Mouse (Mus musculus) heart, embryonic 14.5 days (tissue): ENCODE results near the gene Tcl1b3. TPM values are rescaled to one million over a fixed set of nuclear protein-coding genes. Genes with fewer than 3 reads are reported as not detected.
"Not testable (repeated sequence)": the region's sequence is repeated elsewhere in the genome, so short reads cannot be mapped to it uniquely, and the experiment has no call there.

Experiments used
- ATAC-seq: fragments of 200-750 bp; cut with Nextera tagmentation; 2 replicates; pipeline ENCODE4 v1.8.0; 2017; ENCODE audit warnings: low read depth, moderate TSS enrichment; ENCODE audit not compliant: insufficient number of reproducible peaks, insufficient read depth, low FRiP score
- H3K27ac ChIP-seq, 2 experiments: fragments of 200-500 bp in 1 of 2; fragments of 300-500 bp in 1 of 2; sonication (generic) in 1 of 2; replicated peaks in 1 of 2; 2 replicates each; pipeline ENCODE4 v1.5.1; 2012 to 2014; ENCODE audit warnings: low read depth in 2 of 2, low read length in 2 of 2, control low read depth in 1 of 2, mild to moderate bottlenecking in 1 of 2, mixed read lengths in 1 of 2; ENCODE audit not compliant: control insufficient read depth in 1 of 2, insufficient read depth in 1 of 2
- H3K27me3 ChIP-seq: fragments of 300-500 bp; sonication (generic); 2 replicates; pipeline ENCODE4 v1.6.1; 2014; ENCODE audit warnings: mild to moderate bottlenecking, low read length, control low read depth; ENCODE audit not compliant: control insufficient read depth, insufficient read depth
- H3K36me3 ChIP-seq: fragments of 300-500 bp; sonication (generic); 2 replicates; pipeline ENCODE4 v1.6.1; 2014; ENCODE audit warnings: mild to moderate bottlenecking, control low read depth, low read length, mixed read lengths; ENCODE audit not compliant: control insufficient read depth, insufficient read depth
- H3K4me1 ChIP-seq, 2 experiments: fragments of 200-500 bp in 1 of 2; fragments of 300-500 bp in 1 of 2; sonication (generic) in 1 of 2; 2 replicates each; pipeline ENCODE4 v1.6.1; 2012 to 2014; ENCODE audit warnings: low read length in 2 of 2, control low read depth in 1 of 2, mixed read lengths in 1 of 2; ENCODE audit not compliant: control insufficient read depth in 2 of 2, insufficient read depth in 2 of 2
- H3K4me2 ChIP-seq: fragments of 300-500 bp; sonication (generic); 2 replicates; pipeline ENCODE4 v1.6.1; 2014; ENCODE audit warnings: mild to moderate bottlenecking, low read length
- H3K4me3 ChIP-seq, 2 experiments: fragments of 200-500 bp in 1 of 2; fragments of 300-500 bp in 1 of 2; sonication (generic) in 1 of 2; 2 replicates each; pipeline ENCODE4 v1.5.1; 2012 to 2014; ENCODE audit warnings: low read length in 2 of 2, mild to moderate bottlenecking in 2 of 2, control low read depth in 1 of 2, low read depth in 1 of 2, moderate library complexity in 1 of 2; ENCODE audit not compliant: control insufficient read depth in 1 of 2, insufficient read depth in 1 of 2
- H3K9ac ChIP-seq: fragments of 300-500 bp; sonication (generic); 2 replicates; pipeline ENCODE4 v1.6.1; 2014; ENCODE audit warnings: mild to moderate bottlenecking, low read length
- H3K9me3 ChIP-seq: fragments of 300-500 bp; sonication (generic); 2 replicates; pipeline ENCODE4 v1.6.1; 2016; ENCODE audit warnings: low read length, control low read depth; ENCODE audit not compliant: control insufficient read depth
- WGBS: fragments of 180-500 bp; shearing (Covaris S2); extraction: QIAGEN DNeasy Blood & Tissue Kit; methylation state at CpG from one replicate; pipeline ENCODE4 v1.1.7; 2014; 5-methylcytosine and 5-hydroxymethylcytosine counted together
- polyA plus RNA-seq: library from polyadenylated mRNA; unstranded; fragments of >200 nt; fragmentation: Nextera tagmentation; extraction: Ambion mirVana; gene quantifications from 2 replicates; pipeline ENCODE4 v1.2.1, GENCODE M21; 2014

The Tcl1b3 gene
- polyA plus RNA-seq, 1 experiment from 2014 or later: not detected

DNA sequence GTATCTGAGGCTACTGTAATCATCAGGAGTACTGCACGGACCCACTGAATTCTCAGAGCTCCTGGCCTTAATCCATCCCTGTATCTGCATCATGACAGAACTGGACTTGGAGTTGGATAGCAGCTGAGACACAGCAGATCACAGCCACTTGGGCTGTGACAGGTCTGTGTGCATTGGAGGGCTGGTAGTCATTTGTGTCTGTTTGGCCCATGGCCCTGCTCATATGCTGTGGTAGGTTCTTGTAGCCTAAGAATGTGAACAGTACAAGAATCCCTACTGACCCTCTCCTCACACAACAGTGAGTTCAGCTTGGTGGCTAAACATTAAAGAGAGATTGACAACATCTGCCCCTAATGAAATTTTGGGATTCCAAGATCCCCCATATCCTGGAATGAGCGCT is 17.5 kb upstream of the Tcl1b3 start:
- H3K27me3 ChIP-seq: no peaks in the 10 kb centered on the region
- no peak overlapping the region for H3K27ac ChIP-seq
- no peak overlapping the region for H3K9ac ChIP-seq
- WGBS: 62% methylated on average over 2 of the region's 2 CpGs
- no peaks in the 10 kb centered on the region for H3K9me3 ChIP-seq
- no peaks in the 10 kb centered on the region for H3K36me3 ChIP-seq
- ATAC-seq: no peak
- no peaks in the 10 kb centered on the region for H3K4me1 ChIP-seq
- H3K4me2 ChIP-seq: no peak overlapping the region
- no peak overlapping the region for H3K4me3 ChIP-seq

DNA sequence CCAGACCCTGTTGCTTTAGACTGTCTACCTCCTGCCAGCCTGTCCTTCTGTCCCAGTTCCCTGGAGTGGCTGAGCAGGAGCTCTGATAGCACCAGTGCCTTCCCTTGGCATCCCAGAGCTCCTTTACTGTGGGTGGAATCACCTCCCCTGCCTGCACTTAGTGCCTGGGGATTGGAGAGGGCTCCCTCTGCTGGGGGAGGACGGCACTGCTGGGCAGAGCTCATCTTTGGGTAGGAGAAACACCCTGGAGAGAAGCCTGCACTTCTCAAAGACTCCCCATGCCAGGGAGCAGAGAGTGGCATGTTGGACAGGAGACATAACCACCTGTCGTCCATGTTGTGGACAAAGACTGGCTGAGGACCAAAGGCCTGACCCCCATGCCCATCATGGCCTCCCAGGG is 16.5 kb upstream of the Tcl1b3 start:
- H3K4me1 ChIP-seq, H3K9me3 ChIP-seq, ATAC-seq, H3K36me3 ChIP-seq, H3K27me3 ChIP-seq, H3K4me3 ChIP-seq, H3K9ac ChIP-seq, H3K27ac ChIP-seq, H3K4me2 ChIP-seq: not testable (repeated sequence)
- WGBS: 32% methylated on average over 2 of the region's 2 CpGs

DNA sequence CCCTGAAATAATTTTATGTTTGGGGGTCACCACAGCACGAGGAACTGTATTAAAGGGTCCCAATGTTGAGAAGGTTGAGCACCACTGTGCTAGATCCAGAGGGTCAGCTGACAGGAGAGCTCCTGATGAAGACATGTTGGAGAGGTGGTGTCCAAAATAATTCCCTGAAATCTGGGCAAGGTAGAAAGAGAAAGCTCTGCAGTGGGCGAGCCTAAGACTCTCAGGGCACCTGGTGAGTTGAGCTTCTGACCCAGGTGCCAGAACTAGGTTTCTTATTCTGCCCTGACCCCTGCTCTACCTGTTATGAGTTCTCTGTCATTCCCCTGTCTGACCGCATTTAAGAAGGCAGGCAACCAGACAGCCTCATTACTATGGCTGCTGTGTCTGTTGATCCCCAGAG is 14.8 kb upstream of the Tcl1b3 start, which contains the start of gene Tcl1b5:
Gene Tcl1b5 (plus strand): TSS at position 301 of the 400 bp plus-strand sequence.
- not testable (repeated sequence) for H3K36me3 ChIP-seq, H3K4me3 ChIP-seq, H3K27me3 ChIP-seq, H3K9ac ChIP-seq, H3K4me2 ChIP-seq, H3K9me3 ChIP-seq, H3K4me1 ChIP-seq, H3K27ac ChIP-seq, ATAC-seq
- WGBS: 64% methylated on average over 3 of the region's 3 CpGs

DNA sequence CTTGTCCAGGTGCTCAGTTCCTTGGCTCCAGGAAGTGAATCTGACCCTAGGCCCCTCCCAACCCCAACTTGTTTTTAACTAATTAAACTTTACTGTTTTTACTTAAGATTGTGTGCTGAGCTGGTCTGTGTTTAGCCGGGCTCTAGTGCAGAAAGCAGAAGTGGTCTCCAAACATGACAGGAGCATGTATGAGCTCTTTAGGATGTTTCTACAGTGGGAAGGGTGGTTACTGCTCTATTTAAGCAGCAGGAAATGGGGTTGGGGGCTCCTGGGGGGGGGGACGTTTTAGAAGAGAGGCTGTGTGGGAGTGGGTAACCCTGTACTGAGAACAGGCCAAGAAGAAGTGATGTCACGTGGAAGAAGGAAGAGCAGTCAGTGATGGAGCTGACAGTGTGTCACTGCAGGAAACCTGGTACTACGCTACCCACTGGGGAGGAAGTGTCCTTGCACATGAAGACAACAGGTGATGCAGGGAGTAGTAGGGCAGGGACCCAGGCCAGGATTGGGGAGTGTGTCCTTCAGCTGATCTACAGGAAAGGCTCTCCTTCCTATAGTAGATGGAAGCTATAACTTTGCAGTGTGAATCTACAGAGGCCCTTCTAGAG is 9.7 kb upstream of the Tcl1b3 start:
- not testable (repeated sequence) for H3K27ac ChIP-seq, H3K4me2 ChIP-seq, H3K9me3 ChIP-seq, H3K9ac ChIP-seq, H3K4me3 ChIP-seq, H3K4me1 ChIP-seq, H3K36me3 ChIP-seq, ATAC-seq, H3K27me3 ChIP-seq
- WGBS: 73% methylated on average over 4 of the region's 4 CpGs

DNA sequence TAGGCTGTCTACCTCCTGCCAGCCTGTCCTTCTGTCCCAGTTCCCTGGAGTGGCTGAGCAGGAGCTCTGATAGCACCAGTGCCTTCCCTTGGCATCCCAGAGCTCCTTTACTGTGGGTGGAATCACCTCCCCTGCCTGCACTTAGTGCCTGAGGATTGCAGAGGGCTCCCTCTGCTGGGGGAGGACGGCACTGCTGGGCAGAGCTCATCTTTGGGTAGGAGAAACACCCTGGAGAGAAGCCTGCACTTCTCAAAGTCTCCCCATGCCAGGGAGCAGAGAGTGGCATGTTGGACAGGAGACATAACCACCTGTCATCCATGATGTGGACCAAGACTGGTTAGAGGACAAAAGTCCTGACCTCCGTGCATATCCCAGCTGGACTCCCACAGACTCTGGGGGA is 1.9 kb upstream of the Tcl1b3 start:
- not testable (repeated sequence) for H3K4me3 ChIP-seq, H3K36me3 ChIP-seq, H3K27ac ChIP-seq, H3K27me3 ChIP-seq, H3K4me1 ChIP-seq, H3K9ac ChIP-seq, H3K9me3 ChIP-seq, H3K4me2 ChIP-seq, ATAC-seq
- 42% methylated on average over 2 of the region's 2 CpGs for WGBS

DNA sequence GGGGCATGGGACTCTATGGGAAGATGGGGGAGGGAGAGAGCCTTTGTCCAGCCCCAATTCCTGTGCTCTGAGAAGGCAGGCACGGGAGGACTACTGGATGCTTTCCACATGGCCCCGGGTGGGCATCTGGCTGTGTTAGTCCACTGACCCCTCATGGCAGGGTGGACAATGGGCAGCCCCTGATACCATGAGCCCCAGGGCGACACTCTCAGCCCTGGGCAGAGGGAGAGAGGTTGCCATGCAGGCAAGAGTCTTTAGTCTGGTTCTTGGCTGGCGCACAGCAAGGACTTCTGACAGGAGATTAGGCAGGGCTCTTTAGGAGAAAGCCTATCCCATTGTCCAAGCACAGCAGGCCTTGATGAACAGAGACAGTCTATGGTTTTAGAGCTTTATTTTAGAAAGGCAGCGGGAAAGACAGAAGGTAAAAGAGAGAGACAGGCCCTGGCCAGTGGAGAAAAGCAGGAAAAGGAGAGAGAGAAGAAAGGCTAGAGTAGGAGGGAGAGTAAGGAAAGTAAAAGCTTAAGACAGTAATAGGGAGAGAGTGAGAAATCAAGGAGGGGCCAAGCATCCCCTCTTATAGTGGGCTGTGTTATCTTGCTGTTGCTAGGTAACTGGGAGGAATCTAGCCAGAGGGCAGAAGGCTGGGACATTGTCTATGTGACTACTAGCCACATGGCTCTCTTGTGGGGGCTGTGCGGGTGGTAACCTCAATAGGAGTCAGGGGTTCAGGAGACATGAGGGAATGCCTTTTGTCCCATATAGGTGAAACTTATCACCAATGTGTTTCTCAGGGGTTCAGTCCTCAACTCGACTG is 9.0 kb downstream of the Tcl1b3 start:
- H3K27me3 ChIP-seq, ATAC-seq, H3K4me3 ChIP-seq, H3K4me2 ChIP-seq, H3K9ac ChIP-seq, H3K4me1 ChIP-seq, H3K27ac ChIP-seq, H3K9me3 ChIP-seq, H3K36me3 ChIP-seq: not testable (repeated sequence)
- WGBS: 61% methylated on average over 7 of the region's 7 CpGs

DNA sequence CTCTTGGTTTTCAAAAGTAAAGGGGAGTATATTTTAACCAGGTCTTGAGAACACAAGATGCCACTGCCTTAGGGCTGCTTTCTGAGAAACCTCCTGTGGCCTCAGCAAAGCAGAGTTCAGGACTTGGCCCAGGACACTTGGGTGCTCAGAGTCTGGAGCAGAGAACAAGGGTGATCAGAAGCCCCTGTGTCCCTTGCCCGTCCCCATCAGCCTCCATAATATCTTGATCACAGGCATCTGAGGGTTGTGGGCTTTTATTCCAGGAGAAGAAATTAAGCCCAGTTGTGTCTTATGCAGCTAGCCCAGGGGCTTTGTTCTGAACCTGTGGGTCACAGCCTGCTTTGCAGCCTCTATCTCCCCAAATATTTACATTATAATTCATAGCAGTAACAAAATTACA is 10.8 kb downstream of the Tcl1b3 start, which contains the start of gene Tcl1b4:
Gene Tcl1b4 (plus strand): TSS at position 301 of the 400 bp plus-strand sequence.
- H3K27ac ChIP-seq, H3K4me1 ChIP-seq, H3K9ac ChIP-seq, H3K9me3 ChIP-seq, H3K36me3 ChIP-seq, ATAC-seq, H3K4me2 ChIP-seq, H3K27me3 ChIP-seq, H3K4me3 ChIP-seq: not testable (repeated sequence)
- 72% methylated on average over 1 of the region's 1 CpGs for WGBS
